Mouse (Mus musculus): ENCODE data around the gene Htr1a. TPM values are rescaled to one million over a fixed set of nuclear protein-coding genes. Genes with fewer than 3 reads are reported as not detected.

The Htr1a gene
- polyA plus RNA-seq (2012; rRNA removed) = 8.0 and 10.3 TPM in 2 replicates

DNA sequence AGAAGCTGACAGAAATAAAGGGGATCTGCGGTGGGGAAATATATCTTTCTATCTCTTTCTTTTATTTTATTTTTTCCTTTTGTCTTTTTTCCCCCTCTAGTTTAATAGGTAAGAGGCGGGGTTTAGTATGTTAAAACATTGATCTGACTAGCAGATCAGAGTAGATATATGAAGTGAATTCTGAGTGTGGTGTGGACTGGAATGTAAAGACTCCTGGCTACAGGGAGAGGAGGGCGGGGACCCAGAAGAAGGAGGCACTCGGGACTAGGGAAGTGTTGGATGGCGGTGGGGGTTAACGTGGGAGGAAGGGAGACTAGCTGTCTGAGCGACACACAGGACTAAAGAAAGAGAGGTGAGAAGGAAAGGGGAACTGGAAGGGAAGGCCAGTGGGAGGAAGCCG lies at the start of gene Htr1a:
TSS of gene Htr1a (plus strand) at position 301 of the 400 bp plus-strand sequence.
- Histone ChIP-seq H3K27ac (ENCODE audit: insufficient read depth, low read length) (no peak within 1 kb of the TSS), H3K4me1 (ENCODE audit: control insufficient read depth, insufficient read depth, low read length) (no peaks in the 10 kb centered on the region), H3K4me3 (ENCODE audit: insufficient read depth, low read length) (peak within 1 kb of the TSS; percentile 75)
- TF ChIP-seq CTCF (IDR thresholded peaks at IDR 0.05; ENCODE audit: extremely low read depth, insufficient read depth, low read length) (no peak), POLR2A (IDR thresholded peaks at IDR 0.05; ENCODE audit: extremely low read depth, insufficient read depth, low read length) (no peak)

DNA sequence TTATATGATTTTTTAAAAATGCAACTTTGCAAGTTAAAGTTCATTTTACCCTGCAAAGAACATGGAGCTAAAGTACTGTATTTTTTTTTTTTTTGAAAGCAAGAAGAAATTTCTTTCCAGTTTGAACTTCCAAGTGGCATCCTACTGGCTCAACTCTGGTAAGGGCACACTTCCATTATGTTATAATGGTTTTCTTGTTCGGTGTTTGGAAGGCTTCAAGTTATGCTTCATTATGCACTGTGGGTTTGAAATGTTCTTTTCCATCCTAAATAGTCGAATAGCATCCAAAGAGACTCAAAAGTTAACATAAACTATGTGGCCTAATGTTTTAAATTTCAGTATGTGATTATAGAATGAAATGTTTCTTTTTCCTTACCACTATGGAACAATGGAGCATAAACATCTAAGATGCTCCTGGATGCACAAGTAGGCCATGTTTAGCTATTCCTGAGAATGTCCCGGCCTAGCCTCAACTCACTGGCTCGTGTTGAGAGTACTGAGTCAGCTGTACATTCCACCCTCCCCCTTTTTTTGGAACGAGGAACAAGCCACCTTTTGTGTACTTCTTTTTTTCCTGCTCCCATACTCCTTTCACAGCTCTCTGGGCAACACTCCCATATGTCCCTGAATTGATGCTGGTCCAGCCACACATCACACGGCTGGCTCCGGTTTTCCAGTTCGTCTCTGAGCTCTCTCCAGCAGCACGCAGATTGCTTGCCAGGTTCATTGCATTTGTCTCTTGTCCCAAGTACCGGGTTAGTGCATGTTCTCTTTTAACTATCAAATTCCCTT lies 31.7 kb upstream of the Htr1a start:
- Histone ChIP-seq H3K4me3 (ENCODE audit: insufficient read depth, low read length) (no peak overlapping the region), H3K4me1 (ENCODE audit: control insufficient read depth, insufficient read depth, low read length) (no peaks in the 10 kb centered on the region), H3K27ac (ENCODE audit: insufficient read depth, low read length) (no peak overlapping the region)
- TF ChIP-seq CTCF (IDR thresholded peaks at IDR 0.05; ENCODE audit: extremely low read depth, insufficient read depth, low read length) (no peak), POLR2A (IDR thresholded peaks at IDR 0.05; ENCODE audit: extremely low read depth, insufficient read depth, low read length) (no peak)

DNA sequence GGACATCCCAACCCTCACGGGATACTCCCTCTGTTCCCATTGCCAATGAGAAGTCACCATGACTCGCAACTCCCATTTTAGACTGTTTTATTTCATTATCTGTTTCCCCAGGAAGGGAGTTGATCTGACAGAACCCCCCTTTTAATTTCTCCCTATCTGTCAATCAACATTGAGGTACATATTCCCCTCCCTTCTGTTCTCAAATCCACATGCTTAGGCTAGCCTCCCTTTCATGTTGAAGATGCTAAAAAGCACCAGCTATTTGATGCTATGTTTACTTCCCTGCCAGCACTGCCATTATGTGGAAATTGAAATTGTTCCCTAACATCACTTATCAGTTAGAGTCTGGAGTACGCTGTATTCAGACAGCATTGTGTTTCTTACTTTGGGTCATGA lies 31.1 kb upstream of the Htr1a start:
- Histone ChIP-seq H3K4me1 (ENCODE audit: control insufficient read depth, insufficient read depth, low read length) (no peaks in the 10 kb centered on the region), H3K27ac (ENCODE audit: insufficient read depth, low read length) (no peak overlapping the region), H3K4me3 (ENCODE audit: insufficient read depth, low read length) (no peak overlapping the region)
- TF ChIP-seq POLR2A (IDR thresholded peaks at IDR 0.05; ENCODE audit: extremely low read depth, insufficient read depth, low read length) (no peak), CTCF (IDR thresholded peaks at IDR 0.05; ENCODE audit: extremely low read depth, insufficient read depth, low read length) (no peak)

DNA sequence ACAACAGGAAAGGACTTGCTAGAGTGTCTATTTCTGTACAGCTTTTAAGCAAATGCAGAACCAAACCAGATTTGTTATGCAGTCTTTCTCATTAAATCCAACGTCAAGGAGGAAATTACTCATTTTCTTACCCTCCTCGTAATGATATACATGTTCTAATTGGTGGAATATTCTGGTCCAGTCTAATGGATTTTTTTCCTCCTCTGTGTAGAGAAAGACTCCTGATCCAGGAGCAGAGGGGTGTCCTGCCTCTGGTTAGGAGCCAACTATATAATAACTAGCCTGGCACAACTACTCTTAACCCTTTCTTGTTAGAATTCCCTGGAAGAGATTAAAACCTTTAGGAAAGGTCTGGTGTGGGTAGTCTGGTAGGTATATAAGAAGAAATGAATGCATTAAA lies 10.3 kb upstream of the Htr1a start:
- H3K4me1 ChIP-seq (ENCODE audit: control insufficient read depth, insufficient read depth, low read length) = no peaks in the 10 kb centered on the region
- TF ChIP-seq POLR2A (IDR thresholded peaks at IDR 0.05; ENCODE audit: extremely low read depth, insufficient read depth, low read length) (no peak), CTCF (IDR thresholded peaks at IDR 0.05; ENCODE audit: extremely low read depth, insufficient read depth, low read length) (no peak)
- no peak overlapping the region for H3K27ac ChIP-seq (ENCODE audit: insufficient read depth, low read length)
- no peak overlapping the region for H3K4me3 ChIP-seq (ENCODE audit: insufficient read depth, low read length)

DNA sequence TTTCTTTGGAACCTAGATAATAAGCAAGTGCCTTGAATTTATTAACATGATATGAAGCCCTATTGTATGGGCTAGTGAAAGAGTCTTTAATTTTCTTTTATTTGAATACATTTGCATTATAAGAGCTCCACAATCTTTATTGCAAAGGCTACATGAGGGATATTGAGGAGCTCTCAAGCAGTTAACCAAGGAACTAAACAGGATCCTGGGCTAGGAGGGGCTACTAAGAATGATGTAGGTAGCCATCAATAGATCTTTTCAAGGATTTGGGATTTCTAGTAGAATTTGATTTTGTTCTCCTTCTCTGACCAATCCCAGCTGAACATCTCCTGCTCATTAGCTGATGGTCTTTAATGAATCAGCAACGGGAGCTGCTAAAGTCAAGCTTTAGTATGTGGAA lies 9.8 kb upstream of the Htr1a start:
- Histone ChIP-seq H3K4me1 (ENCODE audit: control insufficient read depth, insufficient read depth, low read length) (no peaks in the 10 kb centered on the region), H3K4me3 (ENCODE audit: insufficient read depth, low read length) (no peak overlapping the region), H3K27ac (ENCODE audit: insufficient read depth, low read length) (no peak overlapping the region)
- TF ChIP-seq CTCF (IDR thresholded peaks at IDR 0.05; ENCODE audit: extremely low read depth, insufficient read depth, low read length) = no peak
- TF ChIP-seq POLR2A (IDR thresholded peaks at IDR 0.05; ENCODE audit: extremely low read depth, insufficient read depth, low read length) = no peak

DNA sequence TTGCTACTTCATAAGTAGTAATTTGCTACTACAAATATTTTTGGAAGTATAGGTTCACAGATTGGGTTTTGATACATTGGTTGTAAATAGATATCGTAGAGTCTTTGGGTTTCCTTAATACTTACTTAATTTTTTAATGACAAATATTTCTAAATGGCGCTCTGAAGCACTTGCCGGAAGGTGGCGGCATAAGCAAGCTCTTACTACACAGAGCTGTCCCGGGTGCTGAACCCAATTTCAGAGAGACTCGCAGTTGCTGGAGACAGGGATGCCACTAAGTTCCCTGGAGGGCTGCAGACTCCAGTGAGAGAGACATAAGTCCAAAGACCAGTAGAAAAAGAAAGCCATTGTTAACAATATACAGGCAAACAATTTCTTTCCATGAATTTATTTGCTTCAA lies 863 bp upstream of the Htr1a start:
- no peak overlapping the region for H3K27ac ChIP-seq (ENCODE audit: insufficient read depth, low read length)
- H3K4me3 ChIP-seq (ENCODE audit: insufficient read depth, low read length) = no peak overlapping the region
- TF ChIP-seq POLR2A (IDR thresholded peaks at IDR 0.05; ENCODE audit: extremely low read depth, insufficient read depth, low read length) (no peak), CTCF (IDR thresholded peaks at IDR 0.05; ENCODE audit: extremely low read depth, insufficient read depth, low read length) (peak; percentile 67)
- no peaks in the 10 kb centered on the region for H3K4me1 ChIP-seq (ENCODE audit: control insufficient read depth, insufficient read depth, low read length)

DNA sequence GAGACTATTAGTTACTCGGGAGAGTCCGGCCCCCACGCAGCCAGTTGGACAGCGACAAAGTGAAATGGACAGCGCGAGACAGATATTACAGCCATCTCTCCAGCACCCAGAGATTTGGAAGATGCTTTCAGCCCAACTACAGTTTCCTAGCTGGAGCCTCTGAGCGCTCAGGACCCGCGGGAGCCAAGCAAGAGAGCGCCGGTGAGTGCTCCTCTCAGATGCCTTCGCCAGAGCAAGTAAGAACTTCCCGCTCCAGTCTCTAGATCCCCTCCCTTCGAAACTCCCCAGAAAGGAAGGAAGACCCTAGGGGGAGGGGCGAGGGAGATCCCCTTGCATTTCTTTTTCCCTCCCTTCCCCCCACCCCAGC lies 415 bp downstream of the Htr1a start:
- TF ChIP-seq CTCF (IDR thresholded peaks at IDR 0.05; ENCODE audit: extremely low read depth, insufficient read depth, low read length) (no peak), POLR2A (IDR thresholded peaks at IDR 0.05; ENCODE audit: extremely low read depth, insufficient read depth, low read length) (no peak)
- Histone ChIP-seq H3K4me1 (ENCODE audit: control insufficient read depth, insufficient read depth, low read length) (no peaks in the 10 kb centered on the region), H3K27ac (ENCODE audit: insufficient read depth, low read length) (no peak overlapping the region), H3K4me3 (ENCODE audit: insufficient read depth, low read length) (peak overlapping the region; percentile 75)

DNA sequence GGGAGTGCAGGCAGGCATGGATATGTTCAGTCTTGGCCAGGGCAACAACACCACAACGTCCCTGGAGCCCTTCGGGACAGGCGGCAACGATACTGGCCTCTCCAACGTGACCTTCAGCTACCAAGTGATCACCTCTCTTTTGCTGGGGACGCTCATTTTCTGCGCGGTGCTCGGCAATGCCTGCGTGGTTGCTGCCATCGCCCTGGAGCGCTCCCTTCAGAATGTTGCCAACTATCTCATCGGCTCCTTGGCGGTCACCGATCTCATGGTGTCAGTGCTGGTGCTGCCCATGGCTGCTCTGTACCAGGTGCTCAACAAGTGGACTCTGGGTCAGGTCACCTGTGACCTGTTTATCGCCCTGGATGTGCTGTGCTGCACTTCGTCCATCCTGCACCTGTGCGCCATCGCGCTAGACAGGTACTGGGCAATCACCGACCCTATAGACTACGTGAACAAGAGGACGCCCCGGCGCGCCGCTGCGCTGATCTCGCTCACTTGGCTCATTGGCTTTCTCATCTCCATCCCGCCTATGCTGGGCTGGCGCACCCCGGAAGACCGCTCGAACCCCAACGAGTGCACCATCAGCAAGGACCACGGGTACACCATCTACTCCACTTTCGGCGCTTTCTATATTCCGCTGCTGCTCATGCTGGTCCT lies 927 bp downstream of the Htr1a start:
- Histone ChIP-seq H3K4me3 (ENCODE audit: insufficient read depth, low read length) (peak overlapping the region; percentile 75), H3K27ac (ENCODE audit: insufficient read depth, low read length) (no peak overlapping the region), H3K4me1 (ENCODE audit: control insufficient read depth, insufficient read depth, low read length) (no peaks in the 10 kb centered on the region)
- no peak for TF ChIP-seq POLR2A (IDR thresholded peaks at IDR 0.05; ENCODE audit: extremely low read depth, insufficient read depth, low read length)
- TF ChIP-seq CTCF (IDR thresholded peaks at IDR 0.05; ENCODE audit: extremely low read depth, insufficient read depth, low read length) = no peak

DNA sequence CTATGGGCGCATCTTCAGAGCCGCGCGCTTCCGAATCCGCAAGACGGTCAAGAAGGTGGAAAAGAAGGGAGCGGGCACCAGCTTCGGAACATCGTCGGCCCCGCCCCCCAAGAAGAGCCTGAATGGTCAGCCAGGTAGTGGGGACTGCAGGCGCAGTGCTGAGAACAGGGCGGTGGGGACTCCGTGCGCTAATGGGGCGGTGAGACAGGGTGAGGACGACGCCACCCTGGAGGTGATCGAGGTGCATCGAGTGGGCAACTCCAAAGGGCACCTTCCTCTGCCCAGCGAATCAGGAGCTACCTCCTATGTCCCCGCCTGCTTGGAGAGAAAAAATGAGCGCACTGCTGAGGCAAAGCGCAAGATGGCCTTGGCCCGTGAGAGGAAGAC lies 1.4 kb downstream of the Htr1a start:
- Histone ChIP-seq H3K4me1 (ENCODE audit: control insufficient read depth, insufficient read depth, low read length) (no peaks in the 10 kb centered on the region), H3K4me3 (ENCODE audit: insufficient read depth, low read length) (peak overlapping the region; percentile 75), H3K27ac (ENCODE audit: insufficient read depth, low read length) (no peak overlapping the region)
- no peak for TF ChIP-seq POLR2A (IDR thresholded peaks at IDR 0.05; ENCODE audit: extremely low read depth, insufficient read depth, low read length)
- TF ChIP-seq CTCF (IDR thresholded peaks at IDR 0.05; ENCODE audit: extremely low read depth, insufficient read depth, low read length) = no peak

DNA sequence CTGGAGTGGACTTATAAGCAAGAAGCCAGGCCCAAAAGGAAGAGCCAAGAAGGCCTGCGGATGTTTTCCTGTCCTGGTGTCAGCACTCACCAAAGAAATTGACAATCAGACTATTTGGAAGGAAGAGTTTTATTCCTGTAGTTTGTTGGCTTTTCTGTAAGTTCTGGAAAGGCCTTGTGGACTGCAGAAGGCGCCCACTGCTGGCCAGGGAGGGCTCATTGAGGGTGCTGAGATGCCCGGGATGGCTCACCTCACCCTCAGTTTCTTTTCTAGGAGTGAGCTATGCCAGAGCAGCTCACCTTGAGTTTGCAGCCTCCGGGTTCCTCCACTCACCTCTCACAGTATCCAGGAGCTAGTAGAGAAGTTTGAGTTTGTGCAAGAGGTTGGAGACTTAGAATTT lies 2.8 kb downstream of the Htr1a start:
- no peak for TF ChIP-seq POLR2A (IDR thresholded peaks at IDR 0.05; ENCODE audit: extremely low read depth, insufficient read depth, low read length)
- no peak for TF ChIP-seq CTCF (IDR thresholded peaks at IDR 0.05; ENCODE audit: extremely low read depth, insufficient read depth, low read length)
- H3K4me1 ChIP-seq (ENCODE audit: control insufficient read depth, insufficient read depth, low read length) = no peaks in the 10 kb centered on the region
- H3K27ac ChIP-seq (ENCODE audit: insufficient read depth, low read length) = no peak overlapping the region
- no peak overlapping the region for H3K4me3 ChIP-seq (ENCODE audit: insufficient read depth, low read length)
